Mouse (Mus musculus) CH12.LX (cell line): ENCODE data around the gene Pik3cg. TPM values are rescaled to one million over a fixed set of nuclear protein-coding genes. Genes with fewer than 3 reads are reported as not detected.

Source experiments
- DNase-seq: peaks from one replicate; pipeline ENCODE4 v3.0.0-alpha.2; 2013; ENCODE audit errors: extremely low read depth
- H3K27ac ChIP-seq: 2 replicates; pipeline ENCODE4 v1.5.1; 2012; ENCODE audit warnings: low read depth, mild to moderate bottlenecking, control low read depth, moderate library complexity; ENCODE audit not compliant: insufficient read depth
- H3K27me3 ChIP-seq: replicated peaks from 2 replicates; pipeline ENCODE3; 2012; ENCODE audit warnings: inconsistent platforms
- H3K36me3 ChIP-seq, 2 experiments: replicated peaks in 1 of 2; 2 replicates each; pipeline versions ENCODE3 to v1.6.1; 2012; ENCODE audit warnings: inconsistent platforms in 1 of 2, low read length in 1 of 2, mild to moderate bottlenecking in 1 of 2, mixed read lengths in 1 of 2, moderate library complexity in 1 of 2; ENCODE audit not compliant: control insufficient read depth in 1 of 2, insufficient read depth in 1 of 2
- H3K4me1 ChIP-seq, 2 experiments: 2 replicates each; pipeline ENCODE4 v1.6.1; 2012; ENCODE audit warnings: inconsistent platforms in 1 of 2, moderate library complexity in 1 of 2; ENCODE audit not compliant: insufficient read depth in 2 of 2, control insufficient read depth in 1 of 2
- H3K4me2 ChIP-seq: 2 replicates; pipeline ENCODE4 v1.6.1; 2012; ENCODE audit warnings: low read depth, mild to moderate bottlenecking, control low read depth; ENCODE audit not compliant: poor library complexity, insufficient read depth, severe bottlenecking
- H3K4me3 ChIP-seq, 3 experiments: fragments of 150-350 bp in 1 of 3; sonication (generic) in 1 of 3; replicated peaks in 1 of 3; 2 replicates each; pipeline versions ENCODE3 to v1.5.1; 2011 to 2012; ENCODE audit warnings: low read depth in 2 of 3, low read length in 2 of 3, mild to moderate bottlenecking in 2 of 3, moderate library complexity in 2 of 3, control low read depth in 1 of 3, improper control_type of control experiment in 1 of 3, inconsistent platforms in 1 of 3, mixed read lengths in 1 of 3; ENCODE audit not compliant: poor library complexity in 1 of 3
- H3K79me2 ChIP-seq: replicated peaks from 2 replicates; pipeline ENCODE4 v1.6.1; 2012; ENCODE audit warnings: mild to moderate bottlenecking, moderate library complexity; ENCODE audit not compliant: control insufficient read depth, poor library complexity, insufficient read depth, severe bottlenecking; ENCODE audit errors: extremely low read depth
- H3K9ac ChIP-seq: 2 replicates; pipeline ENCODE4 v1.6.1; 2012; ENCODE audit warnings: low read depth, mild to moderate bottlenecking, control low read depth, moderate library complexity; ENCODE audit not compliant: insufficient read depth
- H3K9me3 ChIP-seq: replicated peaks from 2 replicates; pipeline ENCODE3; 2012; ENCODE audit warnings: low read length, inconsistent platforms, mixed read lengths
- BHLHE40 ChIP-seq: IDR thresholded peaks from 2 replicates; pipeline ENCODE4 v1.6.1; 2011; ENCODE audit warnings: mild to moderate bottlenecking, low read depth, low read length, improper control_type of control experiment
- CHD1 ChIP-seq: IDR thresholded peaks from 2 replicates; pipeline ENCODE4 v1.6.1; 2012; ENCODE audit warnings: low read depth, low read length, improper control_type of control experiment, inconsistent platforms
- CHD2 ChIP-seq: IDR thresholded peaks from 2 replicates; pipeline ENCODE4 v1.6.1; 2011; ENCODE audit warnings: low read length, improper control_type of control experiment
- CTCF ChIP-seq, 2 experiments: IDR thresholded peaks in 1 of 2; conservative IDR thresholded peaks in 1 of 2; 2 replicates each; pipeline ENCODE4 v1.5.1; 2011 to 2012; ENCODE audit warnings: low read depth in 2 of 2, low read length in 2 of 2, improper control_type of control experiment in 1 of 2, inconsistent platforms in 1 of 2, mild to moderate bottlenecking in 1 of 2, moderate library complexity in 1 of 2
- ELF1 ChIP-seq: IDR thresholded peaks from 2 replicates; pipeline ENCODE4 v1.6.1; 2014; ENCODE audit warnings: low read depth, mild to moderate bottlenecking, inconsistent platforms, low read length, improper control_type of control experiment
- EP300 ChIP-seq: IDR thresholded peaks from 2 replicates; pipeline ENCODE4 v1.6.1; 2011; ENCODE audit warnings: low read length, improper control_type of control experiment
- ETS1 ChIP-seq: conservative IDR thresholded peaks from 2 replicates; pipeline ENCODE4 v1.6.1; 2012; ENCODE audit warnings: low read depth, mild to moderate bottlenecking, inconsistent platforms, low read length, improper control_type of control experiment, moderate library complexity
- HCFC1 ChIP-seq: IDR thresholded peaks from 2 replicates; pipeline ENCODE4 v1.6.1; 2012; ENCODE audit warnings: low read depth, mild to moderate bottlenecking, inconsistent platforms, low read length, improper control_type of control experiment
- IRF4 ChIP-seq: IDR thresholded peaks from 2 replicates; pipeline ENCODE4 v1.6.1; 2014; ENCODE audit warnings: low read depth, mild to moderate bottlenecking, inconsistent platforms, low read length, improper control_type of control experiment
- JUN ChIP-seq: IDR thresholded peaks from 2 replicates; pipeline ENCODE4 v1.6.1; 2011; ENCODE audit warnings: low read depth, mild to moderate bottlenecking, low read length, improper control_type of control experiment, moderate library complexity; ENCODE audit not compliant: insufficient read depth
- JUND ChIP-seq: conservative IDR thresholded peaks from 2 replicates; pipeline ENCODE4 v1.6.1; 2011; ENCODE audit warnings: low read depth, low read length, improper control_type of control experiment
- KAT2A ChIP-seq: IDR thresholded peaks from 2 replicates; pipeline ENCODE4 v1.6.1; 2012; ENCODE audit warnings: low read length, improper control_type of control experiment, inconsistent platforms; ENCODE audit not compliant: insufficient replicate concordance
- MAFK ChIP-seq: IDR thresholded peaks from 2 replicates; pipeline ENCODE4 v1.6.1; 2011; ENCODE audit warnings: low read length, improper control_type of control experiment; ENCODE audit not compliant: insufficient replicate concordance
- MAZ ChIP-seq: IDR thresholded peaks from 2 replicates; pipeline ENCODE4 v1.6.1; 2012; ENCODE audit warnings: low read depth, mild to moderate bottlenecking, inconsistent platforms, low read length, improper control_type of control experiment, moderate library complexity
- MEF2A ChIP-seq: IDR thresholded peaks from 2 replicates; pipeline ENCODE4 v1.6.1; 2014; ENCODE audit warnings: low read depth, mild to moderate bottlenecking, inconsistent platforms, low read length, improper control_type of control experiment, borderline replicate concordance
- MXI1 ChIP-seq: IDR thresholded peaks from 2 replicates; pipeline ENCODE4 v1.6.1; 2011; ENCODE audit warnings: mild to moderate bottlenecking, low read depth, low read length, improper control_type of control experiment
- NELFE ChIP-seq: IDR thresholded peaks from 2 replicates; pipeline ENCODE4 v1.6.1; 2011; ENCODE audit warnings: low read depth, low read length, improper control_type of control experiment
- RAD21 ChIP-seq: IDR thresholded peaks from 2 replicates; pipeline ENCODE4 v1.6.1; 2011; ENCODE audit warnings: low read depth, mild to moderate bottlenecking, low read length, improper control_type of control experiment, moderate library complexity
- RCOR1 ChIP-seq: conservative IDR thresholded peaks from 2 replicates; pipeline ENCODE4 v1.6.1; 2012; ENCODE audit warnings: low read depth, mild to moderate bottlenecking, inconsistent platforms, low read length, improper control_type of control experiment
- SIN3A ChIP-seq: IDR thresholded peaks from 2 replicates; pipeline ENCODE4 v1.6.1; 2012; ENCODE audit warnings: low read length, improper control_type of control experiment, inconsistent platforms
- SMC3 ChIP-seq: IDR thresholded peaks from 2 replicates; pipeline ENCODE4 v1.6.1; 2011; ENCODE audit warnings: low read depth, low read length, improper control_type of control experiment
- TBP ChIP-seq: conservative IDR thresholded peaks from 2 replicates; pipeline ENCODE4 v1.6.1; 2011; ENCODE audit warnings: low read depth, low read length, improper control_type of control experiment
- TCF12 ChIP-seq: IDR thresholded peaks from 2 replicates; pipeline ENCODE4 v1.6.1; 2014; ENCODE audit warnings: low read depth, mild to moderate bottlenecking, inconsistent platforms, low read length, improper control_type of control experiment
- USF1 ChIP-seq: IDR thresholded peaks from 2 replicates; pipeline ENCODE4 v1.6.1; 2014; ENCODE audit warnings: low read depth, mild to moderate bottlenecking, inconsistent platforms, low read length, improper control_type of control experiment
- USF2 ChIP-seq: conservative IDR thresholded peaks from 2 replicates; pipeline ENCODE4 v1.6.1; 2011; ENCODE audit warnings: low read depth, low read length, improper control_type of control experiment
- ZC3H11A ChIP-seq: IDR thresholded peaks from 2 replicates; pipeline ENCODE4 v1.6.1; 2012; ENCODE audit warnings: low read depth, mild to moderate bottlenecking, inconsistent platforms, low read length, improper control_type of control experiment
- ZKSCAN1 ChIP-seq: IDR thresholded peaks from 2 replicates; pipeline ENCODE4 v1.6.1; 2012; ENCODE audit warnings: low read depth, inconsistent platforms, low read length, improper control_type of control experiment, borderline replicate concordance
- ZMIZ1 ChIP-seq: IDR thresholded peaks from 2 replicates; pipeline ENCODE4 v1.6.1; 2012; ENCODE audit warnings: low read depth, mild to moderate bottlenecking, inconsistent platforms, low read length, improper control_type of control experiment
- ZNF384 ChIP-seq: IDR thresholded peaks from 2 replicates; pipeline ENCODE4 v1.6.1; 2012; ENCODE audit warnings: low read depth, low read length, improper control_type of control experiment, inconsistent platforms
- dilution Hi-C: fragments of 300-500 bp; cut with MboI; formaldehyde crosslinking; loops from 2 replicates; pipeline ENCODE4 v1.14.3; 2020; ENCODE audit warnings: low sequenced_read_pairs; ENCODE audit not compliant: extremely low pct_unique_long_range_greater_than_20kb, extremely low pct_ligation_motif_present
- in situ Hi-C: fragments of 300-500 bp; cut with MboI; formaldehyde crosslinking; loops from 3 replicates; pipeline ENCODE4 v1.14.3; 2019; ENCODE audit warnings: low sequenced_read_pairs, low pct_ligation_motif_present, low pct_unique_long_range_greater_than_20kb, mixed read lengths
- polyA plus RNA-seq: library from polyadenylated mRNA; unstranded; fragments of >175 nt; gene quantifications from 2 replicates; pipeline ENCODE4 v1.2.1, GENCODE M21; 2012; ENCODE audit warnings: low read depth; ENCODE audit not compliant: insufficient read length
- total RNA-seq, 2 experiments: library from RNA; depleted of rRNA; stranded (reverse); fragments of 300-350 nt in 1 of 2; fragments of >200 nt in 1 of 2; gene quantifications; 2 replicates each; pipeline ENCODE4 v1.2.3; 2012 to 2014

The Pik3cg gene
- total and polyA plus RNA-seq, 3 experiments, result 35.4 to 40.6 (median 35.8) TPM

- TF ChIP-seq ZKSCAN1, result no peak; the same call in 1 of the 2 replicates
- TF ChIP-seq SIN3A, result peak; percentile 90
- TF ChIP-seq CHD1, result no peak
- TF ChIP-seq ZMIZ1, result 0 out of 2 replicates have a peak, but pooled peaks have one; percentile 40
- TF ChIP-seq TBP, result peak; percentile 75; the same call in 1 of the 2 replicates
- TF ChIP-seq RAD21, result peak; percentile 35
- TF ChIP-seq KAT2A, result 0 out of 2 replicates have a peak, but pooled peaks have one; percentile 59
- peak; percentile 96 for TF ChIP-seq JUN
- 0 out of 4 replicates have a peak, but pooled peaks of 1 of the 2 experiments have one; percentile 18 for TF ChIP-seq CTCF (conservative IDR thresholded peaks at IDR 0.05 in 1 of 2, IDR thresholded peaks at IDR 0.05 in 1 of 2; ENCODE audit: low read depth in 2 of 2, low read length in 2 of 2)
These were observed 4.8 kb downstream of the Pik3cg start (continued) for GRCm38 (mm10) chr12:32203695-32204094.

GRCm38 (mm10) chr12:32202583-32202982 is 5.9 kb downstream of the Pik3cg start:
- Histone ChIP-seq H3K27ac (peak overlapping the region; percentile 98), H3K9ac (peak overlapping the region; percentile 77), H3K4me1 (peaks cover 20 to 86% of the 10 kb centered on the region in 2 experiments)
- dilution Hi-C loops, result no loop called here
- TF ChIP-seq CHD2 (peak; percentile 78), RCOR1 (no peak), KAT2A (no peak), MXI1 (peak; percentile 20; the same call in 1 of the 2 replicates), USF1 (no peak), ZNF384 (no peak), CHD1 (peak; percentile 70; the same call in 1 of the 2 replicates)
- TF ChIP-seq, all 38 proteins: peak for 3
- peaks cover 11% of the 10 kb centered on the region for H3K9me3 ChIP-seq
- in situ Hi-C loops, result no loop called here
- peak overlapping the region in 1 of 3 experiments; percentile 33 for H3K4me3 ChIP-seq
- peak; percentile 45 for DNase-seq
- H3K36me3 ChIP-seq, result peaks cover 23 to 34% of the 10 kb centered on the region in 2 experiments
- peaks cover 42% of the 10 kb centered on the region for H3K79me2 ChIP-seq
- H3K4me2 ChIP-seq, result peak overlapping the region; percentile 94
- H3K27me3 ChIP-seq, result no peaks in the 10 kb centered on the region

DNA sequence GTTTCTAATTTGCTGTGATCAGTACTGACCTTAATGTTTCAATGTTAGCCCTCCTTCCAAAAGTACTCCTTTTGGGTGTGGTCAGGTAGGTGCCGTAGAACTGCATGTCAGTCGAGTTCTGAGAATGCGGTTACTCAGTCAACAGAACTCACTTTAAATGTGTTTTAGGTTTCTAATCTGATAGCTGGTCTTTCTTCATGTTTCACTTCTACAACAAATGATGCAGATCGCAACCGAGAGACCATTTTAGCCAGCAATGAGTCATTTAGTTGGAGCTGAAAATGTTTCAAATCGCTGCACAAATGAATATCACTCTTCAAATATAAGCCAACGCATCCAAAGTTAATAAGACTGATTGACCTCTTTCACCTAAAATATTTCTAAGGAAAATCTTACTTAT is 6.5 kb downstream of the Pik3cg start:
- H3K79me2 ChIP-seq, result peaks cover 45% of the 10 kb centered on the region
- peak; percentile 82 for DNase-seq
- H3K9ac ChIP-seq, result peak overlapping the region; percentile 77
- H3K4me2 ChIP-seq, result peak overlapping the region; percentile 72
- peaks cover 11% of the 10 kb centered on the region for H3K9me3 ChIP-seq
- peaks cover 25 to 88% of the 10 kb centered on the region in 2 experiments for H3K4me1 ChIP-seq
- no peaks in the 10 kb centered on the region for H3K27me3 ChIP-seq
- peaks cover 29 to 40% of the 10 kb centered on the region in 2 experiments for H3K36me3 ChIP-seq
- H3K27ac ChIP-seq, result peak overlapping the region; percentile 97
- in situ Hi-C loops (no loop called here), dilution Hi-C loops (no loop called here)
- H3K4me3 ChIP-seq, result peak overlapping the region in 2 of 3 experiments; percentile 9 to 44
- TF ChIP-seq NELFE (no peak), TCF12 (peak; percentile 76), JUN (peak; percentile 95), JUND (peak; percentile 95), EP300 (peak; percentile 98), SIN3A (no peak; the same call in 1 of the 2 replicates), USF2 (no peak), RAD21 (no peak), MAZ (no peak), ETS1 (peak; percentile 94), SMC3 (no peak), IRF4 (peak; percentile 97), ZNF384 (peak; percentile 78), BHLHE40 (peak; percentile 92), MEF2A (peak; percentile 96), MAFK (0 out of 2 replicates have a peak, but pooled peaks have one; percentile 69), ELF1 (no peak), ZC3H11A (no peak), HCFC1 (no peak)
